Mouse (Mus musculus): ENCODE measurements at regions not wholly inside any gene's neighbourhood (a gene's known extent, or its start where the extent isn't known, plus 50 kb on each side); places are given as distances from the start of the nearest gene placed in this dataset.
"Not testable (repeated sequence)": the region's sequence is repeated elsewhere in the genome, so short reads cannot be mapped to it uniquely, and the experiment has no call there.

GRCm38 (mm10) chr9:82300046-82300445 lies 436.6 kb downstream of the Mei4 start:
- DNase-seq (ENCODE audit: low spot score in 2 of 2): no peak

- DNase-seq (ENCODE audit: low spot score in 2 of 2): no peak
These were observed 442.8 kb downstream of the Mei4 start for GRCm38 (mm10) chr9:82306285-82306684.

- DNase-seq (ENCODE audit: low spot score in 2 of 2): peak in 1 of 2 experiments; percentile 3
These were observed 449.0 kb downstream of the Mei4 start for GRCm38 (mm10) chr9:82312466-82312865.

- DNase-seq (ENCODE audit: low spot score in 2 of 2): no peak
These were observed 477.0 kb downstream of the Mei4 start for GRCm38 (mm10) chr9:82340452-82340851.

- DNase-seq (ENCODE audit: low spot score in 2 of 2): not testable (repeated sequence)
These were observed 478.6 kb upstream of the Irak1bp1 start for GRCm38 (mm10) chr9:82350784-82351183.

- DNase-seq (ENCODE audit: low spot score in 2 of 2): no peak
These were observed 469.8 kb upstream of the Irak1bp1 start for GRCm38 (mm10) chr9:82359573-82359972.

GRCm38 (mm10) chr9:82402355-82402754 lies 427.0 kb upstream of the Irak1bp1 start:
- peak; percentile 6 to 8 for DNase-seq (ENCODE audit: low spot score in 2 of 2)

- DNase-seq (ENCODE audit: low spot score in 2 of 2): no peak
These were observed 425.3 kb upstream of the Irak1bp1 start for GRCm38 (mm10) chr9:82404010-82404409.

- DNase-seq (ENCODE audit: low spot score in 2 of 2): no peak
These were observed 422.2 kb upstream of the Irak1bp1 start for GRCm38 (mm10) chr9:82407177-82407576.

- no peak for DNase-seq (ENCODE audit: low spot score in 2 of 2)
These were observed 420.4 kb upstream of the Irak1bp1 start for GRCm38 (mm10) chr9:82408969-82409368.

Measured in layer of hippocampus, postnatal 14 days (tissue).